Mouse (Mus musculus) adrenal gland (tissue): Measurements from ENCODE around the gene Gmcl1.

ENCODE experiments used
- intact Hi-C: fragments of 180-260 bp; cut with DNase I; formaldehyde crosslinking; loops from one replicate; pipeline ENCODE4 v1.15.1; 2025

Gmcl1 gene

GRCm38 (mm10) chr6:86740652-86741051 lies 7.5 kb upstream of the Gmcl1 start:
- intact Hi-C loops = loop anchor here (10.0 kb wide), 1 partner anchor 184 kb away; no protein-coding TSS in a partner anchor

- intact Hi-C loops = no loop called here
Measured at GRCm38 (mm10) chr6:86736830-86737229, 3.6 kb upstream of the Gmcl1 start.

GRCm38 (mm10) chr6:86736313-86736712 lies 3.1 kb upstream of the Gmcl1 start:
- intact Hi-C loops = no loop called here

GRCm38 (mm10) chr6:86732276-86733173 lies 658 bp downstream of the Gmcl1 start:
- intact Hi-C loops = no loop called here

- intact Hi-C loops = no loop called here
Measured at GRCm38 (mm10) chr6:86728711-86729110, 4.5 kb downstream of the Gmcl1 start.

- intact Hi-C loops = no loop called here
Measured at GRCm38 (mm10) chr6:86721977-86722376, 11.2 kb downstream of the Gmcl1 start.

- intact Hi-C loops = no loop called here
Measured at GRCm38 (mm10) chr6:86708072-86708774, 25.0 kb downstream of the Gmcl1 start.

- intact Hi-C loops = no loop called here
Measured at GRCm38 (mm10) chr6:86702577-86702976, 30.6 kb downstream of the Gmcl1 start.

GRCm38 (mm10) chr6:86697903-86698302 lies 35.3 kb downstream of the Gmcl1 start:
- intact Hi-C loops = no loop called here

GRCm38 (mm10) chr6:86696213-86696612 lies 37.0 kb downstream of the Gmcl1 start:
- intact Hi-C loops = no loop called here

GRCm38 (mm10) chr6:86694465-86694864 lies 38.7 kb downstream of the Gmcl1 start:
- intact Hi-C loops = no loop called here

- intact Hi-C loops = no loop called here
Measured at GRCm38 (mm10) chr6:86689671-86690070, 43.5 kb downstream of the Gmcl1 start.

- intact Hi-C loops = no loop called here
Measured at GRCm38 (mm10) chr6:86686971-86687370, 46.2 kb downstream of the Gmcl1 start.

- intact Hi-C loops = no loop called here
Measured at GRCm38 (mm10) chr6:86684655-86685011, 48.5 kb downstream of the Gmcl1 start.

GRCm38 (mm10) chr6:86683872-86684654 lies 49.1 kb downstream of the Gmcl1 start, which contains the start of gene Snrnp27:
Gene Snrnp27, minus strand, starts transcription at chr6:86684522.
- intact Hi-C loops = no loop called here

- intact Hi-C loops = no loop called here
Measured at GRCm38 (mm10) chr6:86681289-86681688, 51.9 kb downstream of the Gmcl1 start.

- intact Hi-C loops = loop anchor here (10.0 kb wide), 2 partner anchors 214 to 244 kb away; partner anchors contain the start of gene C87436
Measured at GRCm38 (mm10) chr6:86678341-86678740, 54.8 kb downstream of the Gmcl1 start.

- intact Hi-C loops = loop anchor here (5.0 to 10.0 kb wide), 3 partner anchors 124 to 236 kb away; partner anchors contain the start of gene C87436
Measured at GRCm38 (mm10) chr6:86670873-86671272, 62.3 kb downstream of the Gmcl1 start.

- intact Hi-C loops = no loop called here
Measured at GRCm38 (mm10) chr6:86669240-86669727, 63.9 kb downstream of the Gmcl1 start.

- intact Hi-C loops = no loop called here
Measured at GRCm38 (mm10) chr6:86668580-86669239, 64.5 kb downstream of the Gmcl1 start, which contains the start of gene Mxd1. Gene Mxd1, minus strand, starts transcription at chr6:86669161.

GRCm38 (mm10) chr6:86667061-86667460 lies 66.1 kb downstream of the Gmcl1 start:
- intact Hi-C loops = no loop called here
